Mouse (Mus musculus): ENCODE measurements around the gene Sp110. TPM values are rescaled to one million over a fixed set of nuclear protein-coding genes. Genes with fewer than 3 reads are reported as not detected.
"Not testable (repeated sequence)": the region's sequence is repeated elsewhere in the genome, so short reads cannot be mapped to it uniquely, and the experiment has no call there.

Sp110 gene
- polyA plus RNA-seq, 1 experiment from 2014 or later, result 0.44 TPM

- ATAC-seq; H3K27ac ChIP-seq (ENCODE audit: low read depth, low read length); H3K27me3 ChIP-seq (replicated peaks; ENCODE audit: control insufficient read depth, insufficient read depth, low read length); H3K4me3 ChIP-seq (ENCODE audit: low read depth, low read length); H3K4me1 ChIP-seq (ENCODE audit: control insufficient read depth, insufficient read depth, low read length); H3K9me3 ChIP-seq (replicated peaks; ENCODE audit: control insufficient read depth, low read length); H3K9ac ChIP-seq (ENCODE audit: low read length); H3K36me3 ChIP-seq (ENCODE audit: control insufficient read depth, insufficient read depth, low read length); H3K4me2 ChIP-seq (ENCODE audit: low read length); DNase-seq (ENCODE audit: low spot score): not testable (repeated sequence)
- no CpG with 5 or more reads among the region's 1 CpGs for WGBS
These were observed 5.7 kb upstream of the Sp110 start for GRCm38 (mm10) chr1:85604341-85604740.

- H3K9ac ChIP-seq (ENCODE audit: low read length); H3K4me2 ChIP-seq (ENCODE audit: low read length); H3K4me1 ChIP-seq (ENCODE audit: control insufficient read depth, insufficient read depth, low read length); H3K9me3 ChIP-seq (replicated peaks; ENCODE audit: control insufficient read depth, low read length); H3K36me3 ChIP-seq (ENCODE audit: control insufficient read depth, insufficient read depth, low read length); H3K27me3 ChIP-seq (replicated peaks; ENCODE audit: control insufficient read depth, insufficient read depth, low read length); ATAC-seq; H3K4me3 ChIP-seq (ENCODE audit: low read depth, low read length); H3K27ac ChIP-seq (ENCODE audit: low read depth, low read length); DNase-seq (ENCODE audit: low spot score): not testable (repeated sequence)
- WGBS, result 73% methylated on average over 4 of the region's 4 CpGs
These were observed 2.2 kb upstream of the Sp110 start for GRCm38 (mm10) chr1:85600794-85601193.

- not testable (repeated sequence) for ATAC-seq; H3K4me2 ChIP-seq (ENCODE audit: low read length); H3K27me3 ChIP-seq (replicated peaks; ENCODE audit: control insufficient read depth, insufficient read depth, low read length); H3K4me1 ChIP-seq (ENCODE audit: control insufficient read depth, insufficient read depth, low read length); H3K9me3 ChIP-seq (replicated peaks; ENCODE audit: control insufficient read depth, low read length); H3K36me3 ChIP-seq (ENCODE audit: control insufficient read depth, insufficient read depth, low read length); DNase-seq (ENCODE audit: low spot score); H3K9ac ChIP-seq (ENCODE audit: low read length); H3K4me3 ChIP-seq (ENCODE audit: low read depth, low read length); H3K27ac ChIP-seq (ENCODE audit: low read depth, low read length)
- no CpG with 5 or more reads among the region's 5 CpGs for WGBS
These were observed 1.5 kb upstream of the Sp110 start, which contains the start of gene Sp140 for GRCm38 (mm10) chr1:85600078-85600477. Sp140 (plus strand) TSS chr1:85600378.

GRCm38 (mm10) chr1:85592526-85592925 lies 6.1 kb downstream of the Sp110 start:
- not testable (repeated sequence) for H3K9me3 ChIP-seq (replicated peaks; ENCODE audit: control insufficient read depth, low read length); ATAC-seq; H3K36me3 ChIP-seq (ENCODE audit: control insufficient read depth, insufficient read depth, low read length); H3K27ac ChIP-seq (ENCODE audit: low read depth, low read length); H3K4me1 ChIP-seq (ENCODE audit: control insufficient read depth, insufficient read depth, low read length); H3K27me3 ChIP-seq (replicated peaks; ENCODE audit: control insufficient read depth, insufficient read depth, low read length); H3K9ac ChIP-seq (ENCODE audit: low read length); H3K4me3 ChIP-seq (ENCODE audit: low read depth, low read length); DNase-seq (ENCODE audit: low spot score); H3K4me2 ChIP-seq (ENCODE audit: low read length)
- 81% methylated on average over 8 of the region's 8 CpGs for WGBS

GRCm38 (mm10) chr1:85588697-85589096 lies 9.9 kb downstream of the Sp110 start:
- not testable (repeated sequence) for H3K4me2 ChIP-seq (ENCODE audit: low read length); H3K4me3 ChIP-seq (ENCODE audit: low read depth, low read length); H3K9me3 ChIP-seq (replicated peaks; ENCODE audit: control insufficient read depth, low read length); H3K27ac ChIP-seq (ENCODE audit: low read depth, low read length); H3K36me3 ChIP-seq (ENCODE audit: control insufficient read depth, insufficient read depth, low read length); H3K27me3 ChIP-seq (replicated peaks; ENCODE audit: control insufficient read depth, insufficient read depth, low read length); DNase-seq (ENCODE audit: low spot score); ATAC-seq; H3K4me1 ChIP-seq (ENCODE audit: control insufficient read depth, insufficient read depth, low read length); H3K9ac ChIP-seq (ENCODE audit: low read length)
- 84% methylated on average over 1 of the region's 2 CpGs for WGBS

- H3K4me2 ChIP-seq (ENCODE audit: low read length); H3K9ac ChIP-seq (ENCODE audit: low read length); DNase-seq (ENCODE audit: low spot score); H3K36me3 ChIP-seq (ENCODE audit: control insufficient read depth, insufficient read depth, low read length); H3K4me3 ChIP-seq (ENCODE audit: low read depth, low read length); H3K9me3 ChIP-seq (replicated peaks; ENCODE audit: control insufficient read depth, low read length); H3K27me3 ChIP-seq (replicated peaks; ENCODE audit: control insufficient read depth, insufficient read depth, low read length); H3K27ac ChIP-seq (ENCODE audit: low read depth, low read length); H3K4me1 ChIP-seq (ENCODE audit: control insufficient read depth, insufficient read depth, low read length); ATAC-seq: not testable (repeated sequence)
- WGBS, result 32% methylated on average over 5 of the region's 5 CpGs
These were observed 17.1 kb downstream of the Sp110 start for GRCm38 (mm10) chr1:85581518-85581917.

- not testable (repeated sequence) for H3K9ac ChIP-seq (ENCODE audit: low read length); H3K27me3 ChIP-seq (replicated peaks; ENCODE audit: control insufficient read depth, insufficient read depth, low read length); H3K4me2 ChIP-seq (ENCODE audit: low read length); H3K4me1 ChIP-seq (ENCODE audit: control insufficient read depth, insufficient read depth, low read length); DNase-seq (ENCODE audit: low spot score); ATAC-seq; H3K27ac ChIP-seq (ENCODE audit: low read depth, low read length); H3K4me3 ChIP-seq (ENCODE audit: low read depth, low read length); H3K9me3 ChIP-seq (replicated peaks; ENCODE audit: control insufficient read depth, low read length); H3K36me3 ChIP-seq (ENCODE audit: control insufficient read depth, insufficient read depth, low read length)
- 59% methylated on average over 3 of the region's 3 CpGs for WGBS
These were observed 18.0 kb downstream of the Sp110 start for GRCm38 (mm10) chr1:85580578-85580977.

GRCm38 (mm10) chr1:85580148-85580534 lies 18.5 kb downstream of the Sp110 start:
- peak; percentile 26; the same call in 1 of the 2 replicates for ATAC-seq
- not testable (repeated sequence) for H3K9ac ChIP-seq (ENCODE audit: low read length); H3K4me1 ChIP-seq (ENCODE audit: control insufficient read depth, insufficient read depth, low read length); H3K27me3 ChIP-seq (replicated peaks; ENCODE audit: control insufficient read depth, insufficient read depth, low read length); H3K9me3 ChIP-seq (replicated peaks; ENCODE audit: control insufficient read depth, low read length); H3K4me2 ChIP-seq (ENCODE audit: low read length); H3K4me3 ChIP-seq (ENCODE audit: low read depth, low read length); H3K36me3 ChIP-seq (ENCODE audit: control insufficient read depth, insufficient read depth, low read length); H3K27ac ChIP-seq (ENCODE audit: low read depth, low read length); DNase-seq (ENCODE audit: low spot score)
- 84% methylated on average over 2 of the region's 4 CpGs for WGBS

GRCm38 (mm10) chr1:85579199-85580147 lies 19.1 kb downstream of the Sp110 start:
- H3K36me3 ChIP-seq (ENCODE audit: control insufficient read depth, insufficient read depth, low read length); H3K9me3 ChIP-seq (replicated peaks; ENCODE audit: control insufficient read depth, low read length); H3K4me3 ChIP-seq (ENCODE audit: low read depth, low read length); H3K4me1 ChIP-seq (ENCODE audit: control insufficient read depth, insufficient read depth, low read length); H3K27me3 ChIP-seq (replicated peaks; ENCODE audit: control insufficient read depth, insufficient read depth, low read length); H3K27ac ChIP-seq (ENCODE audit: low read depth, low read length); H3K4me2 ChIP-seq (ENCODE audit: low read length); H3K9ac ChIP-seq (ENCODE audit: low read length); DNase-seq (ENCODE audit: low spot score); ATAC-seq: not testable (repeated sequence)
- 72% methylated on average over 6 of the region's 7 CpGs for WGBS

Data from forebrain, embryonic 14.5 days (tissue).